Mouse (Mus musculus) C2C12 (cell line): ENCODE data around the gene Rnf17. TPM values are rescaled to one million over a fixed set of nuclear protein-coding genes. Genes with fewer than 3 reads are reported as not detected.

Experiments
- H3K27me3 ChIP-seq: one replicate; pipeline ENCODE4 v1.6.1; 2011; ENCODE audit not compliant: control insufficient read depth, insufficient read depth, insufficient read length
- H3K36me3 ChIP-seq: one replicate; pipeline ENCODE4 v1.6.1; 2011; ENCODE audit not compliant: control insufficient read depth, insufficient read depth
- H3K4me3 ChIP-seq: one replicate; pipeline ENCODE4 v1.5.1; 2011; ENCODE audit warnings: mild to moderate bottlenecking, control low read depth; ENCODE audit not compliant: poor library complexity, insufficient read depth, severe bottlenecking
- H3K79me2 ChIP-seq: one replicate; pipeline ENCODE4 v1.6.1; 2011; ENCODE audit not compliant: control insufficient read depth, insufficient read depth
- H3K79me3 ChIP-seq: one replicate; pipeline ENCODE4 v1.6.1; 2011; ENCODE audit warnings: low read depth, control low read depth
- H3ac ChIP-seq: one replicate; pipeline ENCODE3; 2011; ENCODE audit warnings: low read depth; ENCODE audit not compliant: control insufficient read depth, insufficient read length
- CEBPB ChIP-seq: IDR thresholded peaks from one replicate; pipeline ENCODE4 v1.6.1; 2011; ENCODE audit warnings: low read depth, mild to moderate bottlenecking, control low read depth, moderate library complexity
- CTCF ChIP-seq: IDR thresholded peaks from one replicate; pipeline ENCODE4 v1.5.1; 2011; ENCODE audit not compliant: control insufficient read depth, insufficient read depth, insufficient read length
- FOSL1 ChIP-seq: IDR thresholded peaks from one replicate; pipeline ENCODE4 v1.8.0; 2011; ENCODE audit warnings: mild to moderate bottlenecking, low read length; ENCODE audit not compliant: poor library complexity, insufficient read depth, severe bottlenecking
- MAX ChIP-seq: IDR thresholded peaks from one replicate; pipeline ENCODE4 v1.6.1; 2011; ENCODE audit warnings: mild to moderate bottlenecking, control low read depth
- MYOD1 ChIP-seq: IDR thresholded peaks from one replicate; pipeline ENCODE4 v1.6.1; 2011; ENCODE audit warnings: low read depth; ENCODE audit not compliant: control insufficient read depth, insufficient read length
- MYOG ChIP-seq: IDR thresholded peaks from one replicate; pipeline ENCODE4 v1.6.1; 2011; ENCODE audit not compliant: control insufficient read depth, insufficient read length; ENCODE audit errors: extremely low read depth
- USF1 ChIP-seq: IDR thresholded peaks from one replicate; pipeline ENCODE4 v1.6.1; 2011; ENCODE audit warnings: low read depth, mild to moderate bottlenecking, control low read depth, moderate library complexity
- polyA plus RNA-seq: library from polyadenylated mRNA; unstranded; fragments of >200 nt; fragmentation: generic; extraction: Trizol; gene quantifications from one replicate; pipeline ENCODE4 v1.2.1, GENCODE M21; 2012; ENCODE audit warnings: missing spikeins

Rnf17 gene
- polyA plus RNA-seq, 1 experiment, result not detected

- no peak for TF ChIP-seq USF1
- TF ChIP-seq MYOG, result no peak
- TF ChIP-seq MYOD1, result no peak
- TF ChIP-seq CTCF, result no peak
- TF ChIP-seq CEBPB, result no peak
- no peak overlapping the region for H3K4me3 ChIP-seq
- H3K27me3 ChIP-seq, result no peaks in the 10 kb centered on the region
- no peaks in the 10 kb centered on the region for H3K79me2 ChIP-seq
- H3ac ChIP-seq, result no peak overlapping the region
- H3K36me3 ChIP-seq, result peaks cover 16% of the 10 kb centered on the region
- H3K79me3 ChIP-seq, result no peaks in the 10 kb centered on the region
Observed at GRCm38 (mm10) chr14:56552924-56553323, 150.5 kb downstream of the Rnf17 start.

GRCm38 (mm10) chr14:56553331-56553730, 150.9 kb downstream of the Rnf17 start:
- Histone ChIP-seq H3ac (no peak overlapping the region), H3K4me3 (no peak overlapping the region), H3K79me3 (no peaks in the 10 kb centered on the region), H3K36me3 (peaks cover 19% of the 10 kb centered on the region), H3K27me3 (no peaks in the 10 kb centered on the region), H3K79me2 (no peaks in the 10 kb centered on the region)
- TF ChIP-seq MYOD1 (no peak), CTCF (no peak), FOSL1 (no peak), MAX (no peak), USF1 (no peak), CEBPB (no peak), MYOG (no peak)

- Histone ChIP-seq H3K27me3 (no peaks in the 10 kb centered on the region), H3K79me3 (no peaks in the 10 kb centered on the region), H3K79me2 (no peaks in the 10 kb centered on the region), H3ac (no peak overlapping the region), H3K36me3 (peaks cover 21% of the 10 kb centered on the region), H3K4me3 (no peak overlapping the region)
- TF ChIP-seq CTCF (no peak), USF1 (no peak), MYOD1 (no peak), MYOG (no peak), MAX (no peak)
Observed at GRCm38 (mm10) chr14:56554716-56555115, 152.3 kb downstream of the Rnf17 start.

- peaks cover 38% of the 10 kb centered on the region for H3K36me3 ChIP-seq
- TF ChIP-seq MYOG (no peak), CTCF (no peak), MAX (no peak), USF1 (no peak), CEBPB (no peak), FOSL1 (no peak), MYOD1 (no peak)
- H3K79me3 ChIP-seq, result no peaks in the 10 kb centered on the region
- H3K4me3 ChIP-seq, result no peak overlapping the region
- no peak overlapping the region for H3ac ChIP-seq
- H3K27me3 ChIP-seq, result no peaks in the 10 kb centered on the region
- no peaks in the 10 kb centered on the region for H3K79me2 ChIP-seq
Observed at GRCm38 (mm10) chr14:56559134-56559533, 156.8 kb downstream of the Rnf17 start.

- no peaks in the 10 kb centered on the region for H3K79me3 ChIP-seq
- peaks cover 22% of the 10 kb centered on the region for H3K36me3 ChIP-seq
- no peak for TF ChIP-seq FOSL1
- no peak for TF ChIP-seq MYOG
- TF ChIP-seq CTCF, result no peak
- no peak for TF ChIP-seq USF1
- TF ChIP-seq MAX, result no peak
- TF ChIP-seq MYOD1, result no peak
- TF ChIP-seq CEBPB, result no peak
- H3ac ChIP-seq, result no peak overlapping the region
- no peak overlapping the region for H3K4me3 ChIP-seq
- no peaks in the 10 kb centered on the region for H3K27me3 ChIP-seq
- peaks cover 7% of the 10 kb centered on the region for H3K79me2 ChIP-seq
Observed at GRCm38 (mm10) chr14:56567476-56567875, 165.1 kb downstream of the Rnf17 start.

- no peak overlapping the region for H3ac ChIP-seq
- TF ChIP-seq FOSL1, result no peak
- no peak for TF ChIP-seq CTCF
- TF ChIP-seq MAX, result no peak
- no peak for TF ChIP-seq CEBPB
- TF ChIP-seq MYOD1, result no peak
- no peak for TF ChIP-seq USF1
- TF ChIP-seq MYOG, result no peak
- H3K79me3 ChIP-seq, result no peaks in the 10 kb centered on the region
- peaks cover 7% of the 10 kb centered on the region for H3K79me2 ChIP-seq
- no peaks in the 10 kb centered on the region for H3K27me3 ChIP-seq
- H3K36me3 ChIP-seq, result peaks cover 9% of the 10 kb centered on the region
- H3K4me3 ChIP-seq, result no peak overlapping the region
Observed at GRCm38 (mm10) chr14:56569041-56569440, 166.7 kb downstream of the Rnf17 start.
